Mouse (Mus musculus): ENCODE results near the gene Mus81. TPM values are rescaled to one million over a fixed set of nuclear protein-coding genes. Genes with fewer than 3 reads are reported as not detected.

Mus81 gene
- 40.9 and 42.9 TPM in 2 replicates for polyA plus RNA-seq (2016; fragmentation: Nextera tagmentation; extraction: Ambion mirVana)

GRCm38 (mm10) chr19:5487768-5488550 is at the start of gene Mus81:
Mus81 (minus strand) TSS chr19:5488402.
- Histone ChIP-seq H3K9me3 (no peaks in the 10 kb centered on the region), H3K27ac (peak within 1 kb of the TSS; percentile 99), H3K4me3 (peak within 1 kb of the TSS; percentile 99), H3K4me1 (peaks cover 50% of the 10 kb centered on the region), H3K27me3 (ENCODE audit: poor library complexity, severe bottlenecking) (no peaks in the 10 kb centered on the region), H3K36me3 (replicated peaks) (peaks cover 48% of the 10 kb centered on the region)
- DNase-seq (ENCODE audit: extremely low spot score, low spot score), result peak; percentile 95
- WGBS, result under 1% methylated on average over 39 of the region's 39 CpGs

DNA sequence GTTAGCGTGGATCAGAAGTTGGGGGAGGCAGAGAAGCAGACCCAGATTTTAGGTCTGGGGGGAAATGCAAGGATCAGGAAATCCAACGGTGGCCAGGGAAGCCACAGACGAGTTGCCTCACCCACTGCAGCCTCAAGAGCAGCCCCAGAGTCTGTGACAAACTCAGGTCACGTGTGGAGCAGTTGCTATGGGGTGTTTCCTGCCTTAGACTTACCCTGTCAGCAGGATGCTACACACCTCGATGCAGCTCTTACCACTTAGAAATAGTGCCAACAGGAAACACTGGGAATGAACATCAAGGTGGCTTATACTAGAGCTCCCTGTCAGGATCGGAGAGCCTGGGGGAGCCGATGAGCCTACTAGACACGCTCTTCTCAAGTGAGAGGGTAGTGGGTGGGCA is 44.3 kb upstream of the Mus81 start:
- no peak overlapping the region for H3K27ac ChIP-seq
- no peak overlapping the region for H3K4me3 ChIP-seq
- H3K36me3 ChIP-seq (replicated peaks), result no peaks in the 10 kb centered on the region
- 75% methylated on average over 8 of the region's 8 CpGs for WGBS
- DNase-seq (ENCODE audit: extremely low spot score, low spot score), result no peak
- no peaks in the 10 kb centered on the region for H3K9me3 ChIP-seq
- peaks cover 41% of the 10 kb centered on the region for H3K27me3 ChIP-seq (ENCODE audit: poor library complexity, severe bottlenecking)
- peaks cover 20% of the 10 kb centered on the region for H3K4me1 ChIP-seq

- Histone ChIP-seq H3K9me3 (no peaks in the 10 kb centered on the region), H3K27me3 (ENCODE audit: poor library complexity, severe bottlenecking) (peaks cover 42% of the 10 kb centered on the region), H3K4me3 (no peak overlapping the region), H3K27ac (no peak overlapping the region), H3K4me1 (peaks cover 24% of the 10 kb centered on the region), H3K36me3 (replicated peaks) (no peaks in the 10 kb centered on the region)
- WGBS, result 48% methylated on average over 7 of the region's 7 CpGs
- DNase-seq (ENCODE audit: extremely low spot score, low spot score), result no peak
Observed at GRCm38 (mm10) chr19:5530138-5530524, 41.9 kb upstream of the Mus81 start.

DNA sequence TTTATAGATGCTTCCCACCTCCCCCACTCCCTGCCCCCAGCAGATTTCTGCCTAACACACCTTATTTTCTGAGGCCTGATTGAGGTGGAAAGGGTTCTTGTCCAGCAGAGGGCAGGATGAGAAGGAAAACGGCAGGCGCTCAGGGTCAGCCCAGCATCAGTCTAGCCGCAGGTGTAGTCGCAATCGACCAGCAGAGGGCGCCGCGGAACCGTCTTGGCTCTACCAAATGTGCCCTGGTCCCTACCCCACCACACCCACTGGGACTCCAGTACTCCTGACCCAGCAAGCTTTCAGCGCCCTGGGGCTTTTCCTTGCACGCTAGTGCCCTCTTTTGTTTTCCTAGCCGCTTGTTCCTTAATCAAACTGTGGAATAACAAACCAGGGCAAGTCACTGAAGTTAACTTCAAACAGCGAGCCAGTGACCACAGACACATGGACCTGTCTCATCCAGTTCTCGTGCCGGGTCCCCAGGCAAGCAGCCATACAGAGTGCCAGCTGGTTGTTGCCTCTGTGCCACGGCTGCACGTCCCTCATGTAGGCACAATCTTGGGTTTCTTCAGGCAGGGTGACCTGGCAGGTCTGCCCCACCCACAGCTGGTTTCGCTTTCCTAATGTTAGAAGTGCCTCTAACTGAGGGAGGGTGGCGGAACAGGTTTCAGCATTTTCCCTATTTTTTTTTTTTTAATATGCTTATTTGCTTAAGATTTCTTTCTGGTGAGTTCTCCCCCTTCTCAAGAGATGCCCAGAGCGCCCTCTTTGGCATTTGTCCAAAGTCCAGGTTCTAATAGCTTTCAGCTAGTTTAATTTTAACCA is 41.3 kb upstream of the Mus81 start:
- 18% methylated on average over 20 of the region's 20 CpGs for WGBS
- H3K27me3 ChIP-seq (ENCODE audit: poor library complexity, severe bottlenecking), result peaks cover 42% of the 10 kb centered on the region
- DNase-seq (ENCODE audit: extremely low spot score, low spot score), result peak; percentile 97
- H3K27ac ChIP-seq, result no peak overlapping the region
- H3K36me3 ChIP-seq (replicated peaks), result no peaks in the 10 kb centered on the region
- H3K9me3 ChIP-seq, result no peaks in the 10 kb centered on the region
- H3K4me3 ChIP-seq, result peak overlapping the region; percentile 31
- peaks cover 24% of the 10 kb centered on the region for H3K4me1 ChIP-seq

DNA sequence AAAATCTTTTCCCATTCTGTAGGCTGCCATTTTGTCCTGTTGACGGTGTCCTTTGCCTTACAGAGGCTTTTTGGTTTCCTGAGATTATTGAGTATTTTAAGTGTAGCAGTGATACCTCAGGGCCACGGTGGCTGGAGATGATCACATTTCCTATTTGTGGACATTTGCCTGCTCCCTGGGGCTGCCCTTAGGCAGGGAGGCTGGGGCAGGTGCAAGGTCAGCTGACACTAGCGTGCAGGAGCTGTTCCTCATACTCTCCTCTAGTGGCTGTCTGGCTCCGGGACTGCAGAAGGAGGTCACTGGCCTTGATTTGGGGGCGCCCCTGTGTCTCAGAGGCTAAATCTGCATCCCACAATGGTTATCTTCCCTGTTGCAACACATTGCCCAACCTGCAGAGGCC is 37.0 kb upstream of the Mus81 start:
- 76% methylated on average over 5 of the region's 5 CpGs for WGBS
- H3K4me3 ChIP-seq, result no peak overlapping the region
- DNase-seq (ENCODE audit: extremely low spot score, low spot score), result no peak
- peaks cover 13% of the 10 kb centered on the region for H3K27me3 ChIP-seq (ENCODE audit: poor library complexity, severe bottlenecking)
- no peaks in the 10 kb centered on the region for H3K9me3 ChIP-seq
- H3K27ac ChIP-seq, result no peak overlapping the region
- peaks cover 17% of the 10 kb centered on the region for H3K4me1 ChIP-seq
- H3K36me3 ChIP-seq (replicated peaks), result no peaks in the 10 kb centered on the region

DNA sequence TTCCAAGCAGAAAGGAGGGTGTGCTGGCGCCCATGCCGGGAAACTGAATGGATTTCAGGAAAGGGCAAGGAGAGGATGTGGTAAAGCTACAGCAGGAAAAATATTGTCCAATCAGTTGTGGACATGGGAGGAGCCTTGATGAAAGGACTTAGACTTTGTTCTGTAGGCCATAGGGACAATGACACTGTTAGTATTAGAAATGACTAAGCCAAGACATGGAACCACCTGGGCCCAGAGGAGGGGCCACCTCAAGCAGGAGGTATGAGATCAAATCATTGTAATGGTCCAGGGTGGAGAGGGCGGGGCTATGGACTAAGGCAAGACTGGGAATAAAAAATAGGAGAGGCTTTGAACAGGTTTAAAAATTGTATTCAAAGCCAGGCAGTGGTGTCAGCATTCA is 30.5 kb upstream of the Mus81 start:
- WGBS, result 88% methylated on average over 3 of the region's 3 CpGs
- no peaks in the 10 kb centered on the region for H3K9me3 ChIP-seq
- no peaks in the 10 kb centered on the region for H3K4me1 ChIP-seq
- no peaks in the 10 kb centered on the region for H3K27me3 ChIP-seq (ENCODE audit: poor library complexity, severe bottlenecking)
- DNase-seq (ENCODE audit: extremely low spot score, low spot score), result no peak
- H3K36me3 ChIP-seq (replicated peaks), result no peaks in the 10 kb centered on the region
- H3K4me3 ChIP-seq, result no peak overlapping the region
- H3K27ac ChIP-seq, result no peak overlapping the region

DNA sequence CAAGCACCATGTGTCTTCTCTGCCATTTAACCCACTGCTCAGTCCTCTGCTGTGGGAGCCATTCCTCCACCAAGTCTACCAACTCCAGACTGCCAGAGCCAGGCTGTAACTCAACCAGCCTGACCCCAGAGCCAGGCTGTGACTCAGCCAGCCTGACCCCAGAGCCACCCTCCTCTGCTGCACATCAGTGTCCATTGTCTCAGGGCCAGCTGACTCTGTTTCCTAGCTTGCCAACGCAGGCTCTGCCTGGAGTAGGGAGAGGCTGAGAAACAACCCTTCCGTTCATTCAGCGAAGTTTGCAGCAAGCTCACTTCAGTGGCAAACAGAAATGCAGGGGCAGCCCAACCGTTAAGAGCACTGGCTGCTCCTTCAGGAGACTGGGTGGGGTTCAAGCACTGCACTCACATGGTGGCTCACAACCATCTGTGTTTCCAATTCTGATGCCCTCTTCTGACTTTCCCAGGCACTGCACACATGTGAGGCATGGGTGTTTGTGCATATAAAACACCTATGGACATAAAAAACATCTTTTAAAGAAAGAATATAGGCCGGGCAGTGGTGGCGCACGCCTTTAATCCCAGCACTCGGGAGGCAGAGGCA is 28.8 kb upstream of the Mus81 start:
- Histone ChIP-seq H3K9me3 (no peaks in the 10 kb centered on the region; the same call in none of the 2 replicates), H3K27ac (no peak overlapping the region), H3K27me3 (ENCODE audit: poor library complexity, severe bottlenecking) (no peaks in the 10 kb centered on the region), H3K4me1 (no peaks in the 10 kb centered on the region), H3K36me3 (replicated peaks) (no peaks in the 10 kb centered on the region), H3K4me3 (no peak overlapping the region)
- no peak for DNase-seq (ENCODE audit: extremely low spot score, low spot score)
- 82% methylated on average over 8 of the region's 8 CpGs for WGBS

DNA sequence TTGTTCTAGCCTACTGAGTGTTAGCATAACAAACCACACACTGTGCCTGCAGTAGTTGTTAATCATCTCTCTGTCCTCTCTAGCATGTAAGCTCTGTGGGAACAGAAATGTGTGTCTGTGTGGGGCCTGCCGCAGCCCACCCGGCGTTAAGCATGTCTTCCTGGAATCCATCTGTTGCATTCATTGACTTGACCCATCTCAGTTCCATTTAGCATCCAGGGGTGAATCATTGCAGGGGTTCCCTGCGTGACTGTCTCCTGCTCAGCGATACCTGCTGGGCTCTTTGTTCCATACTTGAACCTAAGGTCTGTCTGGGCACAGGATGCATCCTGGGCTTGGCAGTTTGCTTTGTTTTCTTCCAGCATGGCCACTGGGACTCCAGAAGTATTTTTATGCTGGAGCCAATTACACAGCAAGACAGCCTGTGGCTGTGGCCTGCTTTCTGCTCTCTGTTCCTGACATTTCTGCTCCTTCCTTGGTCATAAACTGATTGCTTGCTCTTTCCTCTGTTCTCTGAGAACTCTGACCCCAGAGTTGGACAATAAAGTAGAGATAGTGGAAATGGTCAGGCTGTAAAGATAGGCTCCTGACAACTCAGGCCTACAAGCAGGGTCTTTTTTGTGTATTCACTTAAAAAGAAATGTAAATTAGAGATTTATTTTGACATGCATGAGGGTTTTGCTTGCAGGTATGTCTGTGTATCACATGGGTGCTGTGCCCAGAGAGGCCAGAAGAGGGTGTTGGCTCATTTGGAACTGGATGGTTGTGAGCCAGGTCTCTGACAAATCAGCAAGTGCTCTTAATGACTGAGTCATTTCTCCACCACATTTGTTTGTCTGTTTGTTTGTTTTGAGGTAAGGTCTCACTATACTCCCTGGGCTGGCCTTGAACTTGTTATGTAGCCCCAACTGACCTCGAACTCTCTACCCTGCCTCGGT is 27.9 kb upstream of the Mus81 start:
- H3K27ac ChIP-seq, result no peak overlapping the region
- H3K4me3 ChIP-seq, result no peak overlapping the region
- peaks cover 4% of the 10 kb centered on the region for H3K4me1 ChIP-seq
- 81% methylated on average over 7 of the region's 7 CpGs for WGBS
- H3K27me3 ChIP-seq (ENCODE audit: poor library complexity, severe bottlenecking), result peaks cover 8% of the 10 kb centered on the region; the same call in 1 of the 2 replicates
- no peak for DNase-seq (ENCODE audit: extremely low spot score, low spot score)
- no peaks in the 10 kb centered on the region for H3K36me3 ChIP-seq (replicated peaks)
- no peaks in the 10 kb centered on the region; the same call in none of the 2 replicates for H3K9me3 ChIP-seq

- H3K9me3 ChIP-seq, result peaks cover 14% of the 10 kb centered on the region
- 87% methylated on average over 3 of the region's 3 CpGs for WGBS
- no peak overlapping the region for H3K4me3 ChIP-seq
- H3K27ac ChIP-seq, result no peak overlapping the region
- H3K27me3 ChIP-seq (ENCODE audit: poor library complexity, severe bottlenecking), result peaks cover 8% of the 10 kb centered on the region; the same call in 1 of the 2 replicates
- H3K36me3 ChIP-seq (replicated peaks), result no peaks in the 10 kb centered on the region
- DNase-seq (ENCODE audit: extremely low spot score, low spot score), result no peak
- H3K4me1 ChIP-seq, result peaks cover 21% of the 10 kb centered on the region
Observed at GRCm38 (mm10) chr19:5513005-5513349, 24.8 kb upstream of the Mus81 start.

DNA sequence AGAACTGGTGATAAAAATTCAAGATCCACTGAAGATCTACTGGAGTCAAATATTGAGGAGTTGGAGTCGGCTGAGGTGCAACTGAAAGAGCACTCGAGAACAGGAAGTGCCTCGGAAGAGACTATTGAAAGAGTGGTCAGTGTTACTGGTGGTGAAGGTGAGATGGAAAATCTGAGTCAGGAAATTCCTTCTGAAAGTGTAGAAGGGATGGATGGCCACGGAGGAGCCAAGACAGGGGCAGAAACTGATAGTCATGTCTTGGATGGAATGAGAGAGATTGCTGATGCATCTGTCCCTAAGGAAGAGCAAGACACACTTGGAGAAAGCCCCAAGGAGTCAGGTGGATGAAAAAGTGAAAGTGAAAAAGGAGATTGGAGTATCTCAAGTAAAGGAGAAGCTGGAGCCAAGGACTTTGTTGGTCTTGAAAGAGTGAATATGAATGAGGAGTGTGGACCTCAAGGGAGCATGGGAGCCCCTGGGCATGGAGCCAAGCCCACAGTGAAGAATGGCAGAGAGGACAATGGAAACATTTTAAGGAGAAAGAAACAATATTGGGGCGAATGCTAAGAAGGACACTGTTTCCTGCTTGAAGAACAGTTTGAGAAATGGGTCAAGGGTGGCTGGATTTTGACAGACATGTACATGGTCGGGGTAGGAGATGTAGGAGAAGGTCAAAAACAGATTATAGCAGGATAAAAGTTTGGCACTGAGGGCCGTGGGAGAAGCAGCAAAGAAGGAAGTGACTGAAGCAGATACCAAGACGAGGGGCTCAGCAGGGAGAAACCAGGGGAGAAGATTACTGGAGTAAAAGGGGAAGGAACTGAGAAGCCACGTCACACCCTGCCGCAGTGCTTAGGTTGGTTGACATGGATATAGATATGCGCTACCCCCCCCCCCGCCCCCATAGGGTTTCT is 24.1 kb upstream of the Mus81 start:
- peaks cover 21% of the 10 kb centered on the region for H3K4me1 ChIP-seq
- WGBS, result 85% methylated on average over 12 of the region's 12 CpGs
- H3K27me3 ChIP-seq (ENCODE audit: poor library complexity, severe bottlenecking), result peaks cover 8% of the 10 kb centered on the region; the same call in 1 of the 2 replicates
- DNase-seq (ENCODE audit: extremely low spot score, low spot score), result no peak
- H3K36me3 ChIP-seq (replicated peaks), result no peaks in the 10 kb centered on the region
- H3K4me3 ChIP-seq, result no peak overlapping the region
- peaks cover 14% of the 10 kb centered on the region for H3K9me3 ChIP-seq
- H3K27ac ChIP-seq, result no peak overlapping the region

DNA sequence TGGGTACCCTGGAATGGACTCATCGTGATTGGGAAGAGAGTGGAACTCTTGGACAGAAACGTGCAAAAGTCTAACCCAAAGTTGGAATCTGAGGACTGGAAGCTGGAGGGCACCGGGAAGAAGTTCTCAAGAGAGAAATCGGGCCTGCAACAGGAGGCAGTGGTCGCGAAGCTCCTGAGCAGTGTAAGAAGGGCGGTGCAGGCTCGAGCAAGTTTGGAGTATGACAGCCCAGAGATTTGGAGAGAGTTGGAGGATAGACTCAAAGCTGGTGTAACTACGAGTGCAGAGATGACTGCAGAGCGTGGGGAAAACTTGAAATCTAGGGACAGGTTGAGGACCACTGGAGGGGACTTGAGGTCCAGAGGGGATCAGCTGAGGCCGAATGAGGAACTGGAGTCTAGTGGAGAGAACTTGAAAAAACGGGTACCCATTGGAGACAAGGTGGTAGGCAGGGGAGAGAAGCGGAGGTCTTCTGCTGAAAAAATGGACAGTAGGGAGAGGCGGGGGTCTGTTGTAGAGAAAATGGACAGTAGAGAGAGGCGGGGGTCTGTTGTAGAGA is 23.0 kb upstream of the Mus81 start:
- H3K36me3 ChIP-seq (replicated peaks), result no peaks in the 10 kb centered on the region
- peak overlapping the region; percentile 57 for H3K4me3 ChIP-seq
- H3K9me3 ChIP-seq, result peaks cover 14% of the 10 kb centered on the region
- 58% methylated on average over 15 of the region's 15 CpGs for WGBS
- H3K27ac ChIP-seq, result peak overlapping the region; percentile 84
- peaks cover 21% of the 10 kb centered on the region for H3K4me1 ChIP-seq
- no peak for DNase-seq (ENCODE audit: extremely low spot score, low spot score)
- peaks cover 8% of the 10 kb centered on the region; the same call in 1 of the 2 replicates for H3K27me3 ChIP-seq (ENCODE audit: poor library complexity, severe bottlenecking)
